Mouse (Mus musculus): ENCODE measurements around the gene Fmo3. TPM values are rescaled to one million over a fixed set of nuclear protein-coding genes. Genes with fewer than 3 reads are reported as not detected.

The Fmo3 gene
- polyA plus RNA-seq (2015; fragmentation: Nextera tagmentation; extraction: Ambion mirVana), result not detected in 2 replicates

GRCm38 (mm10) chr1:162984428-162984827 lies at the start of gene Fmo3:
Gene Fmo3 (minus strand): TSS chr1:162984528.
- Histone ChIP-seq H3K4me1 (replicated peaks) (no peaks in the 10 kb centered on the region), H3K9ac (no peak within 1 kb of the TSS), H3K36me3 (no peaks in the 10 kb centered on the region), H3K4me3 (replicated peaks) (no peak within 1 kb of the TSS), H3K9me3 (no peaks in the 10 kb centered on the region), H3K27ac (no peak within 1 kb of the TSS), H3K4me2 (replicated peaks) (no peak within 1 kb of the TSS), H3K27me3 (replicated peaks) (no peaks in the 10 kb centered on the region)
- WGBS, result 85% methylated on average over 1 of the region's 1 CpGs
- ATAC-seq, result no peak

- Histone ChIP-seq H3K4me3 (replicated peaks) (no peak overlapping the region), H3K36me3 (no peaks in the 10 kb centered on the region), H3K9ac (no peak overlapping the region), H3K4me2 (replicated peaks) (no peak overlapping the region), H3K27ac (no peak overlapping the region), H3K27me3 (replicated peaks) (no peaks in the 10 kb centered on the region), H3K4me1 (replicated peaks) (no peaks in the 10 kb centered on the region), H3K9me3 (no peaks in the 10 kb centered on the region)
- no peak for ATAC-seq
Observed at GRCm38 (mm10) chr1:163023075-163023474, 38.7 kb upstream of the Fmo3 start.

- no peak overlapping the region for H3K4me3 ChIP-seq (replicated peaks)
- H3K36me3 ChIP-seq, result no peaks in the 10 kb centered on the region
- 65% methylated on average over 3 of the region's 3 CpGs for WGBS
Observed at GRCm38 (mm10) chr1:163009220-163009619, 24.9 kb upstream of the Fmo3 start.

GRCm38 (mm10) chr1:163003496-163003895 lies 19.2 kb upstream of the Fmo3 start:
- Histone ChIP-seq H3K27ac (no peak overlapping the region), H3K9me3 (no peaks in the 10 kb centered on the region), H3K36me3 (no peaks in the 10 kb centered on the region), H3K4me2 (replicated peaks) (no peak overlapping the region), H3K4me3 (replicated peaks) (no peak overlapping the region), H3K9ac (no peak overlapping the region), H3K27me3 (replicated peaks) (no peaks in the 10 kb centered on the region), H3K4me1 (replicated peaks) (no peaks in the 10 kb centered on the region)
- 64% methylated on average over 2 of the region's 2 CpGs for WGBS
- no peak for ATAC-seq

More at GRCm38 (mm10) chr1:163009220-163009619, 24.9 kb upstream of the Fmo3 start:
- ATAC-seq, result no peak
- Histone ChIP-seq H3K9me3 (no peaks in the 10 kb centered on the region), H3K9ac (no peak overlapping the region), H3K4me1 (replicated peaks) (no peaks in the 10 kb centered on the region), H3K27me3 (replicated peaks) (no peaks in the 10 kb centered on the region), H3K27ac (no peak overlapping the region), H3K4me2 (replicated peaks) (no peak overlapping the region)

- ATAC-seq, result no peak
Observed at GRCm38 (mm10) chr1:163001271-163001829, 17.0 kb upstream of the Fmo3 start.

GRCm38 (mm10) chr1:162987546-162987945 lies 3.2 kb upstream of the Fmo3 start:
- no peaks in the 10 kb centered on the region for H3K27me3 ChIP-seq (replicated peaks)
- 64% methylated on average over 3 of the region's 3 CpGs for WGBS
- no peaks in the 10 kb centered on the region for H3K36me3 ChIP-seq
- no peak overlapping the region for H3K4me3 ChIP-seq (replicated peaks)
- no peaks in the 10 kb centered on the region for H3K9me3 ChIP-seq
- H3K4me1 ChIP-seq (replicated peaks), result no peaks in the 10 kb centered on the region
- no peak for ATAC-seq
- H3K27ac ChIP-seq, result no peak overlapping the region
- no peak overlapping the region for H3K9ac ChIP-seq
- no peak overlapping the region for H3K4me2 ChIP-seq (replicated peaks)

More at GRCm38 (mm10) chr1:163001271-163001829, 17.0 kb upstream of the Fmo3 start:
- Histone ChIP-seq H3K9ac (no peak overlapping the region), H3K36me3 (no peaks in the 10 kb centered on the region), H3K4me3 (replicated peaks) (no peak overlapping the region), H3K4me1 (replicated peaks) (no peaks in the 10 kb centered on the region), H3K9me3 (no peaks in the 10 kb centered on the region), H3K27me3 (replicated peaks) (no peaks in the 10 kb centered on the region), H3K27ac (no peak overlapping the region), H3K4me2 (replicated peaks) (no peak overlapping the region)
- WGBS, result 61% methylated on average over 4 of the region's 4 CpGs

- no peaks in the 10 kb centered on the region for H3K4me1 ChIP-seq (replicated peaks)
- no peaks in the 10 kb centered on the region for H3K36me3 ChIP-seq
- H3K4me3 ChIP-seq (replicated peaks), result no peak overlapping the region
- no peak overlapping the region for H3K27ac ChIP-seq
- H3K27me3 ChIP-seq (replicated peaks), result no peaks in the 10 kb centered on the region
- ATAC-seq, result no peak
- WGBS, result 78% methylated on average over 1 of the region's 1 CpGs
- H3K9me3 ChIP-seq, result no peaks in the 10 kb centered on the region
- no peak overlapping the region for H3K4me2 ChIP-seq (replicated peaks)
- H3K9ac ChIP-seq, result no peak overlapping the region
Observed at GRCm38 (mm10) chr1:162986777-162987176, 2.4 kb upstream of the Fmo3 start.

GRCm38 (mm10) chr1:162986121-162986748 lies 1.9 kb upstream of the Fmo3 start:
- H3K4me1 ChIP-seq (replicated peaks), result no peaks in the 10 kb centered on the region
- no peaks in the 10 kb centered on the region for H3K36me3 ChIP-seq
- H3K27ac ChIP-seq, result no peak overlapping the region
- H3K9ac ChIP-seq, result no peak overlapping the region
- 89% methylated on average over 2 of the region's 2 CpGs for WGBS
- H3K4me2 ChIP-seq (replicated peaks), result no peak overlapping the region
- H3K9me3 ChIP-seq, result no peaks in the 10 kb centered on the region
- H3K4me3 ChIP-seq (replicated peaks), result no peak overlapping the region
- H3K27me3 ChIP-seq (replicated peaks), result no peaks in the 10 kb centered on the region
- no peak for ATAC-seq

- Histone ChIP-seq H3K36me3 (no peaks in the 10 kb centered on the region), H3K27ac (no peak overlapping the region), H3K27me3 (replicated peaks) (no peaks in the 10 kb centered on the region), H3K4me1 (replicated peaks) (no peaks in the 10 kb centered on the region), H3K4me2 (replicated peaks) (no peak overlapping the region), H3K9ac (no peak overlapping the region), H3K4me3 (replicated peaks) (no peak overlapping the region), H3K9me3 (no peaks in the 10 kb centered on the region)
- 63% methylated on average over 2 of the region's 2 CpGs for WGBS
- no peak for ATAC-seq
Observed at GRCm38 (mm10) chr1:162963556-162963955, 20.8 kb downstream of the Fmo3 start.

- H3K36me3 ChIP-seq, result no peaks in the 10 kb centered on the region
- no peak overlapping the region for H3K27ac ChIP-seq
- H3K27me3 ChIP-seq (replicated peaks), result no peaks in the 10 kb centered on the region
- no peaks in the 10 kb centered on the region for H3K9me3 ChIP-seq
- H3K4me2 ChIP-seq (replicated peaks), result no peak overlapping the region
- H3K4me1 ChIP-seq (replicated peaks), result no peaks in the 10 kb centered on the region
- no peak overlapping the region for H3K9ac ChIP-seq
- 85% methylated on average over 1 of the region's 1 CpGs for WGBS
- no peak overlapping the region for H3K4me3 ChIP-seq (replicated peaks)
- no peak for ATAC-seq
Observed at GRCm38 (mm10) chr1:162957422-162957821, 26.9 kb downstream of the Fmo3 start.

GRCm38 (mm10) chr1:162953079-162953478 lies 31.2 kb downstream of the Fmo3 start:
- H3K36me3 ChIP-seq, result no peaks in the 10 kb centered on the region
- 55% methylated on average over 2 of the region's 2 CpGs for WGBS
- no peak overlapping the region for H3K4me3 ChIP-seq (replicated peaks)
- H3K27me3 ChIP-seq (replicated peaks), result no peaks in the 10 kb centered on the region
- no peak overlapping the region for H3K27ac ChIP-seq
- no peak overlapping the region for H3K9ac ChIP-seq
- H3K4me1 ChIP-seq (replicated peaks), result no peaks in the 10 kb centered on the region
- H3K4me2 ChIP-seq (replicated peaks), result no peak overlapping the region
- H3K9me3 ChIP-seq, result no peaks in the 10 kb centered on the region
- no peak for ATAC-seq

- WGBS, result 88% methylated on average over 1 of the region's 1 CpGs
- Histone ChIP-seq H3K4me1 (replicated peaks) (no peaks in the 10 kb centered on the region), H3K4me2 (replicated peaks) (no peak overlapping the region), H3K9me3 (no peaks in the 10 kb centered on the region), H3K9ac (no peak overlapping the region), H3K27me3 (replicated peaks) (no peaks in the 10 kb centered on the region), H3K36me3 (no peaks in the 10 kb centered on the region), H3K4me3 (replicated peaks) (no peak overlapping the region), H3K27ac (no peak overlapping the region)
- no peak for ATAC-seq
Observed at GRCm38 (mm10) chr1:162949763-162950162, 34.6 kb downstream of the Fmo3 start.

GRCm38 (mm10) chr1:162947934-162948333 lies 36.4 kb downstream of the Fmo3 start:
- H3K4me2 ChIP-seq (replicated peaks), result no peak overlapping the region
- H3K4me1 ChIP-seq (replicated peaks), result no peaks in the 10 kb centered on the region
- ATAC-seq, result no peak
- WGBS, result 90% methylated on average over 6 of the region's 6 CpGs
- H3K27ac ChIP-seq, result no peak overlapping the region
- H3K36me3 ChIP-seq, result no peaks in the 10 kb centered on the region
- no peaks in the 10 kb centered on the region for H3K9me3 ChIP-seq
- no peak overlapping the region for H3K4me3 ChIP-seq (replicated peaks)
- no peaks in the 10 kb centered on the region for H3K27me3 ChIP-seq (replicated peaks)
- no peak overlapping the region for H3K9ac ChIP-seq
